Mouse (Mus musculus): Measurements from ENCODE around the gene Pah. TPM values are rescaled to one million over a fixed set of nuclear protein-coding genes. Genes with fewer than 3 reads are reported as not detected.

The Pah gene
- polyA plus RNA-seq, 1 experiment, result 0.79 TPM

DNA sequence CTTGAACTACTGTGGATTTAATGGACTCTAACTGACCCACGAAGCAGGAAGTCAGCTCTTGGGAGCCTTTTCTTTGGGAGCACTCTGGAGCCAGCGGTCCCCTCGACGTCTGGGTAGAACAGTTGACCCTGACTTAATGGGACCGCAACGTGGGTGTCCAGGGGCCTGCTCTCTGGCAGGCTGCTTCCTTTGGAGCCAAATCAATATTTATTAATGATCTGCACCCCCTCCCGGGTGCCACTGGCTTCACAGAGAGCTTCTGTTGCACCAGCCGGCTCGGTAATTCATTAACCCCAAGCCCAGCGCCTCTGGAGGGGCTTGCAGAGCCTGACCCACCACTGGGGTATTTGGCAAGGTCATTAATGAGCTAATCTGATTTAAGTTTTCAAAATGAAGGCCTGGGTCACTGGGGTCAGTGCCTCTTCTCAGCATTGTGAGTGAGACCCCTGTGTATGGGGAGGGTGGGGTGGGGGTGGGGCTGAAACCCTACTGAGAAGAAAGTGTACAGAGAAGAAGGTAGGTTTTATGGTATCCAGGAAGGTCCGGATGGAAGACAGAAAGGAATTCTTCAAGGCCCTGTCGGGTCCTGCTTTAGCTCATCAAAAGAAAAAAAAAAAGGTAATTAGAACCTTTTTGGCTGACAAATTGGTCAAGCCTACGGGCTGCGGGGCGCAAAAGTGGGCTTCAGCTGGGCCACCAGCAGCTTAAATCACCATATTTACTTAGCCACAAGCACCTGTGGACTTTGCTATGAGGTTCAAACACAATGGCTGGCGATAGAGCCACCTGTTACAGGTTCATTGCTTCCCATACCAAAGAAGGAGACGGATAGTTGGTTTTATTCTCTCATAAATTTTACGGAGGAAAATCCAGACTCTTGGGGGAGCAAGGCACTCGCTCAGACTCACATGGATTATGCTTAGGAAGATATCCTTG lies 25.0 kb downstream of the Pah start:
- DNase-seq (ENCODE audit: low read depth in 1 of 2, low spot score in 2 of 2), result no peak
- Histone ChIP-seq H3K27me3 (ENCODE audit: control insufficient read depth, insufficient read depth, low read length) (no peaks in the 10 kb centered on the region), H3K4me3 (ENCODE audit: extremely low read depth, insufficient read depth, insufficient read length) (no peak overlapping the region), H3K4me1 (ENCODE audit: control insufficient read depth, insufficient read depth, insufficient read length) (no peaks in the 10 kb centered on the region), H3K36me3 (ENCODE audit: control insufficient read depth, insufficient read depth, low read length) (no peaks in the 10 kb centered on the region), H3K27ac (ENCODE audit: insufficient read depth, low read length) (no peak overlapping the region)
- 79% methylated on average over 19 of the region's 19 CpGs for WGBS
- TF ChIP-seq CTCF (IDR thresholded peaks at IDR 0.05; ENCODE audit: extremely low read depth, insufficient read depth, insufficient read length, insufficient replicate concordance), result no peak
- TF ChIP-seq POLR2A (IDR thresholded peaks at IDR 0.05; ENCODE audit: low read depth, low read length), result no peak

DNA sequence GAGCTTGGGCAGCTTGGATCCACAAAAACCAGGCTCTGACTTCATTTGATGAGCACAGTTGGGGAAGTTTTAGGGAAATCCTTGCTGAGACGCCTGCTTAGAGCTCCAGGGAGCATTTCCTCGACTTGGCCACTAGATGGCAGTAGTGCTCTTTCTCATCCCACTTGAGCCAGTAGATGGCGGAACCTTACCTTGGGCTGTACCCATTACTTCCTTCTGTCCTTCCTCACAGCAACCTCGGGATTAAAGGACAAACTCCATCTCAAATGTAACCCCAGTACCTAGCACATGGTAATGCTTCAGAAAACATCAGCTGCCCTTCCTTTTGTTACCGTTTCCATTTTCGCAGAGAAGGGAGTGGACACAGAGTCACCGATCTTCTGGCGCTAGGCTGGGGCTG lies 31.1 kb downstream of the Pah start:
- 35% methylated on average over 8 of the region's 8 CpGs for WGBS
- Histone ChIP-seq H3K36me3 (ENCODE audit: control insufficient read depth, insufficient read depth, low read length) (no peaks in the 10 kb centered on the region), H3K27me3 (ENCODE audit: control insufficient read depth, insufficient read depth, low read length) (no peaks in the 10 kb centered on the region), H3K4me1 (ENCODE audit: control insufficient read depth, insufficient read depth, insufficient read length) (no peaks in the 10 kb centered on the region), H3K4me3 (ENCODE audit: extremely low read depth, insufficient read depth, insufficient read length) (no peak overlapping the region), H3K27ac (ENCODE audit: insufficient read depth, low read length) (no peak overlapping the region)
- DNase-seq (ENCODE audit: low read depth in 1 of 2, low spot score in 2 of 2), result peak in 1 of 2 experiments; percentile 11
- no peak for TF ChIP-seq POLR2A (IDR thresholded peaks at IDR 0.05; ENCODE audit: low read depth, low read length)
- peak; percentile 75; the same call in 1 of the 2 replicates for TF ChIP-seq CTCF (IDR thresholded peaks at IDR 0.05; ENCODE audit: extremely low read depth, insufficient read depth, insufficient read length, insufficient replicate concordance)

DNA sequence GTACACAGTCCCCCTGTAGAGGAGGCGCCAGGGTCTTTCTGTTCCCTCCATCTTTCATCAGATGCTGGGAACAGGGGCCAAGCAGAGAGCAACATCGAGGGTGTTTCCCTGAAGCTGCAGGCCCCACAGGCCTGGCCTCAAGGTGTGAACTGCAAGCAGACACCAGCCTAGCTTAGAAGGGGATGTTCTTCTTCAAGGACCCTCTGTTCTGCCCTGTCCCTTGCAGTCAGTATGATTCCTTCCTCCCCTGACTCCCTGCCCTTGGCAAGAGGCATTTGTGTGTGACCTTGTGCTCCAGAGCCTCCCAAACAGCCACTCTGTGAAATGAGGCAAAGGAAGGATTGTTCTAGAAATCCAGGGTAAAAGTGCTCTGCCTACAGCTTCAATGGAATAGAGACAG lies 34.8 kb downstream of the Pah start:
- Histone ChIP-seq H3K36me3 (ENCODE audit: control insufficient read depth, insufficient read depth, low read length) (no peaks in the 10 kb centered on the region), H3K27me3 (ENCODE audit: control insufficient read depth, insufficient read depth, low read length) (no peaks in the 10 kb centered on the region), H3K4me3 (ENCODE audit: extremely low read depth, insufficient read depth, insufficient read length) (no peak overlapping the region), H3K4me1 (ENCODE audit: control insufficient read depth, insufficient read depth, insufficient read length) (no peaks in the 10 kb centered on the region), H3K27ac (ENCODE audit: insufficient read depth, low read length) (no peak overlapping the region)
- WGBS, result 58% methylated on average over 2 of the region's 2 CpGs
- no peak for TF ChIP-seq POLR2A (IDR thresholded peaks at IDR 0.05; ENCODE audit: low read depth, low read length)
- TF ChIP-seq CTCF (IDR thresholded peaks at IDR 0.05; ENCODE audit: extremely low read depth, insufficient read depth, insufficient read length, insufficient replicate concordance), result no peak
- no peak for DNase-seq (ENCODE audit: low read depth in 1 of 2, low spot score in 2 of 2)

DNA sequence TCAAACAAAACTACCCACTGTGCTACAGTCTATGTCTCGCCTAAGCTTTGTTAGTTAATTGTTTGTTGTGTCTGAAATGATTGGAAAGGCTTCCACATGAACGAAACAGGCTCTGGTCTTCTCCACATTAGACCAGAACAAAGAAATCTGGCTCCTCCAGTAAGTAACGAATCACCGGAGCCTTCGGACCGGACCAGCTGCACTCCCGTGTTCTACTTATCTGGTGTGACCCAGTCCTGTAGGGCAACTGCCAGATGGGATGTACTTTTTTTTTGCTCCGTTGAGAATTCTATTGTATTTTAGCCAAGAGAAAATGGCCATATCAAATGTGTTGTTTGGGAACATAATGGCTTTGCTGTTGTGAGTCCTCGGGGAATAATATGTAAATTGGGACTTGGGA lies 42.2 kb downstream of the Pah start:
- Histone ChIP-seq H3K27ac (ENCODE audit: insufficient read depth, low read length) (no peak overlapping the region), H3K4me3 (ENCODE audit: extremely low read depth, insufficient read depth, insufficient read length) (no peak overlapping the region), H3K27me3 (ENCODE audit: control insufficient read depth, insufficient read depth, low read length) (no peaks in the 10 kb centered on the region), H3K36me3 (ENCODE audit: control insufficient read depth, insufficient read depth, low read length) (no peaks in the 10 kb centered on the region), H3K4me1 (ENCODE audit: control insufficient read depth, insufficient read depth, insufficient read length) (no peaks in the 10 kb centered on the region)
- no peak for TF ChIP-seq POLR2A (IDR thresholded peaks at IDR 0.05; ENCODE audit: low read depth, low read length)
- no peak for TF ChIP-seq CTCF (IDR thresholded peaks at IDR 0.05; ENCODE audit: extremely low read depth, insufficient read depth, insufficient read length, insufficient replicate concordance)
- 87% methylated on average over 9 of the region's 9 CpGs for WGBS
- DNase-seq (ENCODE audit: low read depth in 1 of 2, low spot score in 2 of 2), result no peak

DNA sequence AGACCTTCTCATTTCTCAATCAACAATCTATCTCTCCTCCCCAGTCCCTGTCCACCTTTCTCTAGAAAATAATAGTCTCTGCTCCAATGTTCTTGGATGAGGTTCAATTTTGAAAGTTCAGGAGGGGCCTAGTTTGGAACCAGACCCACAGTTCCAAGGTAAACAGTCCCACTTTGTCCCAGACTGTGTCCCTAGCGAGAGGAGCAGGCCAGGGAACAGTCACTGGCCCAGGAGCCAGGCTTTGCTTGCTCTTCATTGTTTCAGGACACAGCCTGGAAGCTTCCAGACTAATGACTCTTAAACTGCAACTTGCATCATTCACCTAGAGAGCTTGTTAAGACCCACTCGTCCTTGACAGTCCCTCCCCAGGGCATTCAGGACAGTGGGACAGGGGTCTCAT lies 44.1 kb downstream of the Pah start:
- no peak overlapping the region for H3K4me3 ChIP-seq (ENCODE audit: extremely low read depth, insufficient read depth, insufficient read length)
- 53% methylated on average over 2 of the region's 2 CpGs for WGBS
- no peaks in the 10 kb centered on the region for H3K4me1 ChIP-seq (ENCODE audit: control insufficient read depth, insufficient read depth, insufficient read length)
- H3K27ac ChIP-seq (ENCODE audit: insufficient read depth, low read length), result no peak overlapping the region
- DNase-seq (ENCODE audit: low read depth in 1 of 2, low spot score in 2 of 2), result no peak
- no peaks in the 10 kb centered on the region for H3K27me3 ChIP-seq (ENCODE audit: control insufficient read depth, insufficient read depth, low read length)
- H3K36me3 ChIP-seq (ENCODE audit: control insufficient read depth, insufficient read depth, low read length), result no peaks in the 10 kb centered on the region
- no peak for TF ChIP-seq CTCF (IDR thresholded peaks at IDR 0.05; ENCODE audit: extremely low read depth, insufficient read depth, insufficient read length, insufficient replicate concordance)
- TF ChIP-seq POLR2A (IDR thresholded peaks at IDR 0.05; ENCODE audit: low read depth, low read length), result no peak

DNA sequence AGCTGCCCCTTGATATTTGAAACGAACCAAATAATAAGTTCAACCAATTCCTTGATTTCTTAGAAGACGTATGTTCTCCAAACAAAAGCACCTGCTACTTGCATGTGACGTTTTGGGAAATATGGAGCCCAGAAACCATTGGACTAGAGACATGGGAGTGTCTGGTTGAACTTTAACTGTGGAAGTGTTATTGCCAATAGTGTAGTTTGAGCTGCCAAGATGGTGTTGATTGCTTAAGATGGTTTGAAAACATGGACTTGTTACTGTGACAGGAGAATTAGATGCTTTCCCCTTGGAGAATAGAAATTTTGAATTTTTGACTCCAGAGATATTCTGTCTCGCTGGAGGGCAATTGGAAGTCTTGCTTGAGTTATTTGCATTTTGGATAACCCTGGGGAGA lies 50.9 kb downstream of the Pah start:
- H3K4me3 ChIP-seq (ENCODE audit: extremely low read depth, insufficient read depth, insufficient read length), result no peak overlapping the region
- no peaks in the 10 kb centered on the region for H3K27me3 ChIP-seq (ENCODE audit: control insufficient read depth, insufficient read depth, low read length)
- no peak for TF ChIP-seq POLR2A (IDR thresholded peaks at IDR 0.05; ENCODE audit: low read depth, low read length)
- TF ChIP-seq CTCF (IDR thresholded peaks at IDR 0.05; ENCODE audit: extremely low read depth, insufficient read depth, insufficient read length, insufficient replicate concordance), result no peak
- no peaks in the 10 kb centered on the region for H3K36me3 ChIP-seq (ENCODE audit: control insufficient read depth, insufficient read depth, low read length)
- no peaks in the 10 kb centered on the region for H3K4me1 ChIP-seq (ENCODE audit: control insufficient read depth, insufficient read depth, insufficient read length)
- H3K27ac ChIP-seq (ENCODE audit: insufficient read depth, low read length), result no peak overlapping the region
- no peak for DNase-seq (ENCODE audit: low read depth in 1 of 2, low spot score in 2 of 2)
- 78% methylated on average over 4 of the region's 4 CpGs for WGBS

DNA sequence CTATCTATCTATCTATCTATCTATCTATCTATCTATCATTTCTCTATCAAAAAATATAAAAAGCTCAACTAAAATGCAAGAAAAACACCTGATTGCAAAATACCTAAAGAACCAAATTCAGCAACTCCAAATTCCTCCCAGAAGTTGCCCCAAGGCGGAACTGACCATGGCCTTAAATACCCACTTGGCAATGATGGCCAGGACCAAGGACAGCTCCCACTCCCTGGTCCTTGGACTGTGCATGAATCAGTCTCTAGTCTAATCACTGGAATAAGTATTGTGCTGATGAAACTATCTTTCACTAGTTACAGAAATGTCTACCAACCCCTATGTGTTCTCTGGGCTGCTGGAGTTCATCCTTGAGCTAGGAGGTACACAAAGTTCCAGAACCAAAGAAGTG lies 65.1 kb downstream of the Pah start:
- TF ChIP-seq POLR2A (IDR thresholded peaks at IDR 0.05; ENCODE audit: low read depth, low read length) (no peak), CTCF (IDR thresholded peaks at IDR 0.05; ENCODE audit: extremely low read depth, insufficient read depth, insufficient read length, insufficient replicate concordance) (no peak)
- Histone ChIP-seq H3K27ac (ENCODE audit: insufficient read depth, low read length) (no peak overlapping the region), H3K4me1 (ENCODE audit: control insufficient read depth, insufficient read depth, insufficient read length) (no peaks in the 10 kb centered on the region), H3K4me3 (ENCODE audit: extremely low read depth, insufficient read depth, insufficient read length) (no peak overlapping the region), H3K27me3 (ENCODE audit: control insufficient read depth, insufficient read depth, low read length) (no peaks in the 10 kb centered on the region), H3K36me3 (ENCODE audit: control insufficient read depth, insufficient read depth, low read length) (no peaks in the 10 kb centered on the region)
- DNase-seq (ENCODE audit: low read depth in 1 of 2, low spot score in 2 of 2), result no peak
- 80% methylated on average over 1 of the region's 1 CpGs for WGBS

Measured in spleen, adult 2 months (tissue).